Mouse (Mus musculus): ENCODE results near the gene Btbd9. TPM values are rescaled to one million over a fixed set of nuclear protein-coding genes. Genes with fewer than 3 reads are reported as not detected.

Gene Btbd9
- polyA plus RNA-seq, 1 experiment from 2014 or later, result 111 TPM

DNA sequence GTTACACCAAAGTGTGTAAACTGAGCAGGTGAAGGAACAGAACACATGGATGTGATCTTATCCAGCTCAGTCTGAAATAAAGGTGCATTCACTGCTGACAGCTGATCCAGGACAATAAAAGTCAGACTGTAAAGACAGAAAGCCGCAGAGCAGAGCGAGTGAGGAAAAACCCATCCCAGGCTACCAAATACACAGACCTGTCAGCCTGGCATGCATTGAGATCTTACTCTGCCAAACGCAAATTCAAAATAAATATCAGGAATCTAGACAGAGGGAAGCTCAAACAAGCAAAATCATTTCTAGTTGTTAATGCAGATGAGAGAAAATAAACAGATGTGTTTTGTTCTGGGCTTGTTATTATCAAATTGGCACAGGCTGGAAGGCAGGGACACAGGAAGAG is 187.9 kb downstream of the Btbd9 start:
- 81% methylated on average over 3 of the region's 3 CpGs for WGBS
- Histone ChIP-seq H3K27me3 (no peaks in the 10 kb centered on the region), H3K9ac (no peak overlapping the region), H3K4me2 (no peak overlapping the region), H3K9me3 (replicated peaks) (no peaks in the 10 kb centered on the region), H3K36me3 (ENCODE audit: poor library complexity, severe bottlenecking) (no peaks in the 10 kb centered on the region), H3K27ac (no peak overlapping the region; the same call in 1 of the 2 replicates), H3K4me1 (peaks cover 24% of the 10 kb centered on the region), H3K4me3 (no peak overlapping the region)
- ATAC-seq, result no peak

GRCm38 (mm10) chr17:30386241-30386640 is 190.0 kb downstream of the Btbd9 start:
- H3K9me3 ChIP-seq (replicated peaks), result no peaks in the 10 kb centered on the region
- H3K4me3 ChIP-seq, result no peak overlapping the region
- no peak overlapping the region for H3K27ac ChIP-seq
- H3K9ac ChIP-seq, result no peak overlapping the region
- H3K36me3 ChIP-seq (ENCODE audit: poor library complexity, severe bottlenecking), result no peaks in the 10 kb centered on the region
- no peaks in the 10 kb centered on the region for H3K27me3 ChIP-seq
- 94% methylated on average over 9 of the region's 9 CpGs for WGBS
- no peak overlapping the region for H3K4me2 ChIP-seq
- no peak for ATAC-seq
- H3K4me1 ChIP-seq, result peaks cover 18% of the 10 kb centered on the region

DNA sequence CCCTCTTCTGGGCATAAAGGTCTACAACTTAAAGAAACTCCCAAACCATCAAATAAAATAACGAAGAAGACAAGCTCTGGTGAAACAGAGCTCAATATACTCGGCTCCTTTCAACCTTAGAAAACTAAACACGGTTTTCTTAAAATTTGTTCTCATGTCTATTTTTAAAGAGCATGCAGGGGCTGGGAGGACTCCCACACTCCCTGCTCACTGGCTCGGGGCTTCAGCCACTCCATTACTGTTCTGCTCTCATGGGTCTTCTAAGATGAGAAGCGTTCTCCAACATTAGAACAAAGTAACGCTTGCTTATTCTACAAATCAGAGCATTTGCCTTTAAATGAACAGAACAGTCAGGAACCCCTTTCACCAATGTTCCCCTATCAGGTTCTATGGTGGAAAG is 192.6 kb downstream of the Btbd9 start:
- WGBS, result 86% methylated on average over 6 of the region's 6 CpGs
- H3K9me3 ChIP-seq (replicated peaks), result no peaks in the 10 kb centered on the region

DNA sequence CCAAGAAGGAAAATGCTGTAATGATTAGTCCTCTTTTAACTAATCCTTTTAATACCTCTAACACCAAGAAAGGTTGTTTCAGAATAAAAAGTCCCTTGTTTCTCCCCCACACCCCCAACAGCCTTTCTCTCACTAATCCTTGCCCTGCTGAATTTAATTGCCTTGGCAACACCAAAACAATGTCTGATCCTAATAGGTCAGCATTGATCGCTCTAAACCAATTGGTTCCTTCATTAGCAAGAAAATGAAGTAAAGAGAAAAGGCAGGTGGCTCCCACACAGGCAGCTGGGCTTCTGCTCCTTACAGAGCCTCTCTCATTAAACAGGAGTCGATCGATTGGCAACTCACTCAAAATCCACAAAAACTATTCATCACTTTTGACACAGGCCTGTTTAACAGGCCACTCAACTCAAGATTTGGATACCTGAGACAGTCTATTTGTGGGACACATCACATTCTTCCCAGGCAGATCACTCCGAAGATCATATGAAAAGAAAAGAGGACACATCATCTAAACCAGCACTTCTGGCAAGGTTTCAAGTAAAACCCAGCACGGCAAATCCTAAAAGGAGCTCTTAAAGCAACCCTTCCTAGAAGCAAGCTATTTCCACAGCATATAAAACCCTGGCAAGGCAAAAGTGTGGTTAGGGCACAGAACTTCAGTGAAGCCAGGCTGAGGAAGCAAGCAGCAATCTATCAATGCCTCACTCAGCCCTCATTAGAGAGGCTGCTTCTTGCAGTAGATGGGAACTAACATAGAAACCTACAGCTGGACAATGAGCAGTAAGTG is 197.9 kb downstream of the Btbd9 start:
- Histone ChIP-seq H3K4me3 (no peak overlapping the region), H3K4me2 (0 out of 2 replicates have a peak overlapping the region, but pooled peaks have one; percentile 18), H3K27ac (peak overlapping the region; percentile 62), H3K4me1 (peaks cover 34% of the 10 kb centered on the region), H3K27me3 (0 out of 2 replicates have a peak, but pooled peaks cover 4% of the 10 kb centered on the region), H3K36me3 (ENCODE audit: poor library complexity, severe bottlenecking) (no peaks in the 10 kb centered on the region), H3K9ac (no peak overlapping the region), H3K9me3 (replicated peaks) (no peaks in the 10 kb centered on the region)
- 3% methylated on average over 5 of the region's 5 CpGs for WGBS
- peak; percentile 53; the same call in 1 of the 2 replicates for ATAC-seq

More for the DNA sequence above, 192.6 kb downstream of the Btbd9 start:
- Histone ChIP-seq H3K27me3 (0 out of 2 replicates have a peak, but pooled peaks cover 4% of the 10 kb centered on the region), H3K4me2 (no peak overlapping the region), H3K4me1 (peaks cover 22% of the 10 kb centered on the region), H3K9ac (no peak overlapping the region), H3K36me3 (ENCODE audit: poor library complexity, severe bottlenecking) (no peaks in the 10 kb centered on the region), H3K27ac (no peak overlapping the region), H3K4me3 (no peak overlapping the region)
- ATAC-seq, result no peak

GRCm38 (mm10) chr17:30377754-30378153 is 198.5 kb downstream of the Btbd9 start:
- no peaks in the 10 kb centered on the region for H3K9me3 ChIP-seq (replicated peaks)
- ATAC-seq, result peak; percentile 24; the same call in 1 of the 2 replicates
- no peak overlapping the region for H3K4me2 ChIP-seq
- H3K4me1 ChIP-seq, result peaks cover 34% of the 10 kb centered on the region
- no peaks in the 10 kb centered on the region for H3K36me3 ChIP-seq (ENCODE audit: poor library complexity, severe bottlenecking)
- H3K4me3 ChIP-seq, result no peak overlapping the region
- H3K27ac ChIP-seq, result peak overlapping the region; percentile 78
- 0 out of 2 replicates have a peak, but pooled peaks cover 4% of the 10 kb centered on the region for H3K27me3 ChIP-seq
- 5% methylated on average over 1 of the region's 1 CpGs for WGBS
- H3K9ac ChIP-seq, result no peak overlapping the region

DNA sequence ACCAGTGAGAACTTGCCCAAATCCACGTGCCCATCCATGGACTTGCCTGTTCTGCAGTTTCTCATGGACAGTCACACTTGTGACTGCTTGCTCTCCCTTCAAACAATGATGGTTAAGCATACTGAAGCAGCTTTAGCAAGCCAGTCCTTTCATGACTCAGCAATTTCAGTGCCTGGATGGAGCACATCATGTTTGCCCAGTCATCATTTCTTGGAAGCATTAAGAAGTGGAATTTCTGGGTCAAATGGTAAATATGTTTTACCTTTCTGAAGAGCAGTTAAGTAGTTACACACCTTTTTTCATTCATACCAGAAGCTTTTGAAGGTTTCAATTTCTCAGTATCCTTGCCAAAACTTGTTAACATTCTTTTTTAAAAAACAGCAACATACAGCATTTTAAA is 201.2 kb downstream of the Btbd9 start:
- H3K4me3 ChIP-seq, result no peak overlapping the region
- H3K4me2 ChIP-seq, result no peak overlapping the region
- H3K4me1 ChIP-seq, result peaks cover 34% of the 10 kb centered on the region
- H3K36me3 ChIP-seq (ENCODE audit: poor library complexity, severe bottlenecking), result no peaks in the 10 kb centered on the region
- no peaks in the 10 kb centered on the region for H3K9me3 ChIP-seq (replicated peaks)
- H3K27me3 ChIP-seq, result no peaks in the 10 kb centered on the region
- no peak overlapping the region for H3K9ac ChIP-seq
- no peak overlapping the region for H3K27ac ChIP-seq
- 83% methylated on average over 1 of the region's 1 CpGs for WGBS
- ATAC-seq, result no peak

DNA sequence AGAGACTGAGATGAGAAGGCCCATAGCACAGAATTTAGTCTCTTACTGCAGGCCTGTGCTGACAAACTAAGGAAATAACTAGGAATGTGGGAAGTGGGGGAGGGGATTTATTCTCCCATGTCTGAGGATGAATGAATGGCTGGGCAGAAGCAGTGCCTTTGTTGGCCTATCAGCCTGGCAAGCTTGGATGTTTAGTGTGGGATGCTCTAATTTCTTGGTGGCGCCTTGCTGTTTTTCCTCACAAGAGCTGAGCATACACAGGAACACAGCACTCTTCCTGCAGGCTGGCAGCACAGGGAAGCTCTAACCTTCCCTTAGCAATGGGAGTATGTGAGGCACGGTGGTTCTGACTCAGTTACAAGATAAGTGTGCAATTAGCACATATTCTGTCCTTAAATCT is 207.7 kb downstream of the Btbd9 start:
- H3K9me3 ChIP-seq (replicated peaks), result no peaks in the 10 kb centered on the region

GRCm38 (mm10) chr17:30364701-30365100 is 211.6 kb downstream of the Btbd9 start:
- H3K4me2 ChIP-seq, result no peak overlapping the region
- 96% methylated on average over 1 of the region's 1 CpGs for WGBS
- H3K27ac ChIP-seq, result no peak overlapping the region
- no peak overlapping the region for H3K4me3 ChIP-seq
- peaks cover 47% of the 10 kb centered on the region for H3K4me1 ChIP-seq
- H3K9me3 ChIP-seq (replicated peaks), result no peaks in the 10 kb centered on the region
- no peaks in the 10 kb centered on the region for H3K27me3 ChIP-seq
- no peaks in the 10 kb centered on the region for H3K36me3 ChIP-seq (ENCODE audit: poor library complexity, severe bottlenecking)
- no peak overlapping the region for H3K9ac ChIP-seq
- no peak for ATAC-seq

More for the DNA sequence above, 207.7 kb downstream of the Btbd9 start:
- no peak overlapping the region for H3K9ac ChIP-seq
- H3K27me3 ChIP-seq, result no peaks in the 10 kb centered on the region
- ATAC-seq, result no peak
- no peak overlapping the region for H3K4me3 ChIP-seq
- H3K4me1 ChIP-seq, result peaks cover 42% of the 10 kb centered on the region
- H3K36me3 ChIP-seq (ENCODE audit: poor library complexity, severe bottlenecking), result no peaks in the 10 kb centered on the region
- WGBS, result 16% methylated on average over 2 of the region's 2 CpGs
- H3K4me2 ChIP-seq, result no peak overlapping the region
- peak overlapping the region; percentile 41 for H3K27ac ChIP-seq

DNA sequence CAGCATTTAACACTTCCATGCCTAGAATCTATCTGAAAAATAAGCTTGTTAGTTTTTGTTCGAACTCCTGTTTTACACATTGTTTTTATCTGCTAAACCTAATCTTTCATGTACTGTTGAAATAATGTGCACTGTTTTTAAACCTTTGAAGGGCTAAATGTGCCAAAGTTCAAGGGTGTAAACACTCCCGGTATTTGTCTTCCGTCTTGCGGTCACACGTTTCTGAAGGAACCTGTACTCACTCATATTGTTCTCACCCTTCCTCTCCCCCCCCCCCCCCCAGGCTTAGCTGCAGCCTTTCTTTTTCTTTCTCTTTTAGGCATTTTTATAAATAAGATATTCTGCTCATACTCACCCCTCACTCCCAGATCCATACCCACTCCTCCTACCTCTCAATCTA is 212.9 kb downstream of the Btbd9 start:
- Histone ChIP-seq H3K4me1 (peaks cover 38% of the 10 kb centered on the region), H3K27ac (no peak overlapping the region), H3K9me3 (replicated peaks) (no peaks in the 10 kb centered on the region), H3K9ac (no peak overlapping the region), H3K4me2 (no peak overlapping the region), H3K36me3 (ENCODE audit: poor library complexity, severe bottlenecking) (no peaks in the 10 kb centered on the region), H3K27me3 (no peaks in the 10 kb centered on the region), H3K4me3 (no peak overlapping the region)
- ATAC-seq, result no peak
- 74% methylated on average over 5 of the region's 5 CpGs for WGBS

DNA sequence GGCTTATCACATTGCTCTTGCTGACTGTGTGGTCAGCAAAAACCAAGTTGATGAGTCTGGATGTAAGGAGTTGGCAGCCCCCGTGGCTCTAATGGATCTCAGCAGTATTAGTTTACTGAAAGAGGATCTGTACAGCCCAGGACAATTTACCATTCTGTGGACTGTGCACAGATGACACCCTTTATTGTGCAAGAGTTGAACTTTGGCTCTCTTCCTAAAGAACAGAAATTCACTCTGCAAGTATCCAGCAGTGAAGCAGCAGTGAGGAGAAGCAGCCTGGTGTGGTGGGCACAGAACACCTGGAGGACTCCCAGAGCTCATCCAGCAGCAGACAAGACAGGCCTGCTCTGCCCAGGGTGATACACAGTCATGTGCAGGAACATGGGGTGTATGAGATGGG is 215.6 kb downstream of the Btbd9 start:
- H3K27me3 ChIP-seq, result no peaks in the 10 kb centered on the region
- no peak for ATAC-seq
- no peaks in the 10 kb centered on the region for H3K36me3 ChIP-seq (ENCODE audit: poor library complexity, severe bottlenecking)
- H3K4me3 ChIP-seq, result no peak overlapping the region
- H3K9ac ChIP-seq, result no peak overlapping the region
- WGBS, result 46% methylated on average over 1 of the region's 1 CpGs
- H3K4me1 ChIP-seq, result peaks cover 27% of the 10 kb centered on the region
- H3K4me2 ChIP-seq, result no peak overlapping the region
- no peak overlapping the region for H3K27ac ChIP-seq
- H3K9me3 ChIP-seq (replicated peaks), result no peaks in the 10 kb centered on the region

DNA sequence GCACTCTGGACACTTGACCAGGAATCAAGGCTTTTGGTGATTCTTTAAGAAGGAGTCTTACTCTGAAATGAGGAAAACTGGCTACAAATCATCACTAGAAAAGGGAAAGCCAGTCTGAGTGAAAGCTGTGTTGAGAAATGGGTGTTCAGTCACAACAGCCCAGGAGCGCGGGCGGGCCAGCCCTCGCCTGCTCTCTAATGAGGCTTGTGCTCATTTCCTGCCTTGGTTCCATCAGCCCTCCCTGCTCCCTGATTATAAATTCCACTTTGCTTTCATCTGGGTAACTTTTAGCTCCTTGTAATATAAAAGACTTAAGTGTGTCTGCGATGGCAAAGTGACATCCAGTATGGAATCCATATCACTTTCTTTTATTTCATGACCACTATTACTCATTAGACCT is 216.9 kb downstream of the Btbd9 start:
- Histone ChIP-seq H3K9me3 (replicated peaks) (no peaks in the 10 kb centered on the region), H3K36me3 (ENCODE audit: poor library complexity, severe bottlenecking) (no peaks in the 10 kb centered on the region), H3K27me3 (no peaks in the 10 kb centered on the region), H3K4me1 (peaks cover 23% of the 10 kb centered on the region), H3K9ac (no peak overlapping the region), H3K4me3 (no peak overlapping the region), H3K4me2 (no peak overlapping the region), H3K27ac (no peak overlapping the region)
- ATAC-seq, result no peak
- WGBS, result 67% methylated on average over 5 of the region's 5 CpGs

- Histone ChIP-seq H3K27me3 (no peaks in the 10 kb centered on the region), H3K36me3 (ENCODE audit: poor library complexity, severe bottlenecking) (no peaks in the 10 kb centered on the region), H3K27ac (no peak overlapping the region), H3K4me2 (no peak overlapping the region), H3K4me3 (no peak overlapping the region), H3K4me1 (peaks cover 8% of the 10 kb centered on the region; the same call in 1 of the 2 replicates), H3K9me3 (replicated peaks) (no peaks in the 10 kb centered on the region), H3K9ac (no peak overlapping the region)
- 90% methylated on average over 1 of the region's 1 CpGs for WGBS
- ATAC-seq, result no peak
These were observed 220.9 kb downstream of the Btbd9 start for GRCm38 (mm10) chr17:30355431-30355830.

All from forebrain, embryonic 13.5 days (tissue).